Mouse (Mus musculus): ENCODE results near the gene Gm3238. TPM values are rescaled to one million over a fixed set of nuclear protein-coding genes. Genes with fewer than 3 reads are reported as not detected.

Gm3238 gene
- not detected for total RNA-seq (2023)

DNA sequence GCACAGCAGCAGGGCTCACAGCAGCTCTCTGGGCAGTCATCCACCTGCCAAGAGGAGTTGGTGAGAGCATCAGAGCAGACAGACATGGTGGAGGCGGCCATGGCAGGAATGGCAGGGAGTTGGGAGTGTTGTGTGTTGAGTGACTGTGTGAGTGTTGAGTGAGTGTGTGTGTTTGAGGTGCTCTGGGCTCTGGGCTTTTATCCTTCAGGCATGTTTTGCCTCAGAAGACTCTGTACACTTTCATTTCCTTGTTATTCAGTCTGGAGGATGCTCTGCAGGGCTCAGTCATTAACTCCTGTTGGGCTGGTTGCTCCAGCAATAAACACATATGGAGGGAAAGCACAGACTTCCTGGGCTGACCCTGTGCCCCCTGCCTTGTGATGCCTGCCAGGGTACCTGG lies at the start of gene Gm3238:
Gene Gm3238 (minus strand): TSS at position 101 of the 400 bp plus-strand sequence.

DNA sequence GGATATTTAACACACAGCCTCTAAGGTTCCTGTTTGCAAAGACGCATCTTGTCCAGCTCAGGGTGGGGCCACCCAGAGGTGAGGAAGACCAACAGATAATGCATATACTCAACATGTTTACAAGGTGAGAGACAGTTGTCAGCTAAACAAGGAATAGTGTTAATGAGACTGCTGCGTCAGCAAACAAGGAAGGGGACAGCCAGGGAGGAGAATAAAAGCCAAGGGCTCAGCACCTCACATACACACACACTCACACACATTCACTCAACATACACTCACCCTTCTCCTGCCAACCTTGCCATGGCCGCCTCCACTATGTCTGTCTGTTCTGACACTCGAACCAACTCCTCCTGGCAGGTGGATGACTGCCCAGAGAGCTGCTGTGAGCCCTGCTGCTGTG lies 43.3 kb upstream of the Gm3238 start, which contains the start of gene Gm2696:
Gene Gm2696 (plus strand): TSS at position 301 of the 400 bp plus-strand sequence.

DNA sequence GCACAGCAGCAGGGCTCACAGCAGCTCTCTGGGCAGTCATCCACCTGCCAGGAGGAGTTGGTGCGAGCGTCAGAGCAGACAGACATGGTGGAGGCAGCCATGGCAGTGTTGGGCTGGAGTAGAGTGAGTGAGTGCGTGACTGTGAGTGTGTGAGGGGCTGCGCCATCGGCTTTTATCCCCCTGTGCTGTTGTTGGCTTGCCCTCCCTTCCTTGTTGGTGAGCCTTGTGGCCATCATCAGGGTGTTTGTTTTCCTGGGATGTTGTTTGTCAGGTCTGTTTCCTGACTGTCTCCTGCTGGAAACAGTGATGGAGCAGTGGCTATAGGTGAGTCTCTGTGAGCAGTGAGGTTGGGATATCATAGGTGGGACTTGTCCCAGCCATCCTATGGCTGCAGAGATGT lies 40.6 kb upstream of the Gm3238 start, which contains the start of gene Gm9507:
Gene Gm9507 (minus strand): TSS at position 101 of the 400 bp plus-strand sequence.

DNA sequence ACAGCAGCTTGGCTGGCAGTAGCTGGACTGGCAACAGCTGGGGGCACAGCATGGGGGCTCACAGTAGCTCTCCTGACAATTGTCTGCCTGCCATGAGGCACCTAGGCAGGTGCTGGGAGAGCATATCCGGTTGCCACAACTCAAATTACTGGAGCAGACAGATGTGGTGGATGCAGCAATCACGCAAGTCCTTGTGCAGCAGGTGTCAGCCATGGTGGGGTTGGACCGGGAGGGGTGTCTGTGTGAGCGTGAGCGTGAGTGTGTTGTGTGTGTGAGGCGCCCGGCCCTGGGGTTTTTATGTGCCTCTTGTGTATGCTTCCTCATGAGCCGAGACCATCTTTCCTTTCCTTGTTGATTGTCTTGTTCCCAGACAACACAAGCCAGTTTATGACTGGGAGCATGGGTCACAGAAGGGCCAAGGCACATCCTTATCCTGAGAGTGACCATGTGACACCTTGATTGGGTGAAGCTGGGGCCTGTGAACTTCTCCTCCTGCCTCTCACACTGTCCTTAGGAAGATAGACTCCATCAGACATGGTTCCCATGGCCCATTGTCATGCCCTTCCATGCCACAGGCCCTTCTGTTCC lies 27.9 kb upstream of the Gm3238 start, which contains the start of gene Gm19668:
Gene Gm19668 (minus strand): TSS at position 213 of the 588 bp plus-strand sequence.

DNA sequence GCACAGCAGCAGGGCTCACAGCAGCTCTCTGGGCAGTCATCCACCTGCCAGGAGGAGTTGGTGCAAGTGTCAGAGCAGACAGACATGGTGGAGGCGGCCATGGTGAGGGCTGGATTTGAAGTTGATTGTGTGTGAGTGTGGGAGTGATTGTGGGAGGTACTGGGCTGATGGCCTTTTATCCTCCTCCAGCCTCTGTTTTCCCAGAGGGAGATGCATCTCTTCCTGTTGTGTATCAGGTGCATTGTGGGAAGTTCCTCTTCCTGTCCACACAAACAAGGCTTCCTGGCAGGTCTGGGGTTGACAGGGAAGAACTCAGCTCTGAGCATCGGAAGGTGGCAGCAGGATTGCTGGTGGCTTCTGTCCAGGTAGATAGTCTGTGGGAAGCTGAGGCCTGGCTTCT lies 23.9 kb upstream of the Gm3238 start, which contains the start of gene Gm9639:
Gene Gm9639 (minus strand): TSS at position 101 of the 400 bp plus-strand sequence.

DNA sequence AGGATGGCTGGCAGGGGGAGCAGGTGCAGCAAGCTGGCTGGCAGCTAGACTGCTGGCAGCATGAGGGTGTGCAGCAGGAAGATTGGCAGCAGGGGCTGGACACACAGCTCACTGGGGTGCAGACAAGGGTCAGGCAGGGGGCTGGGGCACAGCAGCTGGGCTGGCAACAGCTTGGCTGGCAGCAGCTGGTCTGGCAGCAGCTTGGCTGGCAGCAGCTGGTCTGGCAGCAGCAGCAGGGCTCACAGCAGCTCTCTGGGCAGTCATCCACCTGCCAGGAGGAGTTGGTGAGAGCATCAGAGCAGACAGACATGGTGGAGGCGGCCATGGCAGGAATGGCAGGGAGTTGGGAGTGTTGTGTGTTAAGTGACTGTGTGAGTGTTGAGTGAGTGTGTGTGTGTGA lies 16.8 kb upstream of the Gm3238 start, which contains the start of gene Gm7137:
Gene Gm7137 (minus strand): TSS at position 325 of the 400 bp plus-strand sequence.

DNA sequence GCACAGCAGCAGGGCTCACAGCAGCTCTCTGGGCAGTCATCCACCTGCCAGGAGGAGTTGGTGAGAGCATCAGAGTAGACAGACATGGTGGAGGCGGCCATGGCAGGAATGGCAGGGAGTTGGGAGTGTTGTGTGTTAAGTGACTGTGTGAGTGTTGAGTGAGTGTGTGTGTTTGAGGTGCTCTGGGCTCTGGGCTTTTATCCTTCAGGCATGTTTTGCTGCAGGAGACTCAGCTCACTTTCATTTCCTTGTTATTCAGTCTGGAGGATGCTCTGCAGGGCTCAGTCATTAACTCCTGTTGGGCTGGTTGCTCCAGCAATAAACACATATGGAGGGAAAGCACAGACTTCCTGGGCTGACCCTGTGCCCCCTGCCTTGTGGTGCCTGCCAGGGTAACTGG lies 11.3 kb upstream of the Gm3238 start, which contains the start of gene Gm3250:
Gene Gm3250 (minus strand): TSS at position 101 of the 400 bp plus-strand sequence.

DNA sequence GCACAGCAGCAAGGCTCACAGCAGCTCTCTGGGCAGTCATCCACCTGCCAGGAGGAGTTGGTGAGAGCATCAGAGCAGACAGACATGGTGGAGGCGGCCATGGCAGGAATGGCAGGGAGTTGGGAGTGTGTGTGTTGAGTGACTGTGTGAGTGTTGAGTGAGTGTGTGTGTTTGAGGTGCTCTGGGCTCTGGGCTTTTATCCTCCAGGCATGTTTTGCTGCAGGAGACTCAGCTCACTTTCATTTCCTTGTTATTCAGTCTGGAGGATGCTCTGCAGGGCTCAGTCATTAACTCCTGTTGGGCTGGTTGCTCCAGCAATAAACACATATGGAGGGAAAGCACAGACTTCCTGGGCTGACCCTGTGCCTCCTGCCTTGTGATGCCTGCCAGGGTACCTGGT lies 5.7 kb upstream of the Gm3238 start, which contains the start of gene Gm7138:
Gene Gm7138 (minus strand): TSS at position 101 of the 400 bp plus-strand sequence.

DNA sequence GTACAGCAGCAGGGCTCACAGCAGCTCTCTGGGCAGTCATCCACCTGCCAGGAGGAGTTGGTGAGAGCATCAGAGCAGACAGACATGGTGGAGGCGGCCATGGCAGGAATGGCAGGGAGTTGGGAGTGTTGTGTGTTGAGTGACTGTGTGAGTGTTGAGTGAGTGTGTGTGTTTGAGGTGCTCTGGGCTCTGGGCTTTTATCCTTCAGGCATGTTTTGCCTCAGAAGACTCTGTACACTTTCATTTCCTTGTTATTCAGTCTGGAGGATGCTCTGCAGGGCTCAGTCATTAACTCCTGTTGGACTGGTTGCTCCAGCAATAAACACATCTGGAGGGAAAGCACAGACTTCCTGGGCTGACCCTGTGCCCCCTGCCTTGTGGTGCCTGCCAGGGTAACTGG lies 11.5 kb downstream of the Gm3238 start, which contains the start of gene Gm3233:
Gene Gm3233 (minus strand): TSS at position 101 of the 400 bp plus-strand sequence.

DNA sequence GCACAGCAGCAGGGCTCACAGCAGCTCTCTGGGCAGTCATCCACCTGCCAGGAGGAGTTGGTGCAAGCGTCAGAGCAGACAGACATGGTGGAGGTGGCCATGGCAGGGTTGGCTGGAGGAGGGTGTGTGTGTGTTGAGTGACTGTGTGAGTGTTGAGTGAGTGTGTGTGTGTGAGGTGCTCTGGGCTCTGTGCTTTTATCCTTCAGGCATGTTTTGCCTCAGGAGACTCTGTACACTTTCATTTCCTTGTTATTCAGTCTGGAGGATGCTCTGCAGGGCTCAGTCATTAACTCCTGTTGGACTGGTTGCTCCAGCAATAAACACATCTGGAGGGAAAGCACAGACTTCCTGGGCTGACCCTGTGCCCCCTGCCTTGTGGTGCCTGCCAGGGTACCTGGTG lies 19.9 kb downstream of the Gm3238 start, which contains the start of gene Gm9736:
Gene Gm9736 (minus strand): TSS at position 101 of the 400 bp plus-strand sequence.

DNA sequence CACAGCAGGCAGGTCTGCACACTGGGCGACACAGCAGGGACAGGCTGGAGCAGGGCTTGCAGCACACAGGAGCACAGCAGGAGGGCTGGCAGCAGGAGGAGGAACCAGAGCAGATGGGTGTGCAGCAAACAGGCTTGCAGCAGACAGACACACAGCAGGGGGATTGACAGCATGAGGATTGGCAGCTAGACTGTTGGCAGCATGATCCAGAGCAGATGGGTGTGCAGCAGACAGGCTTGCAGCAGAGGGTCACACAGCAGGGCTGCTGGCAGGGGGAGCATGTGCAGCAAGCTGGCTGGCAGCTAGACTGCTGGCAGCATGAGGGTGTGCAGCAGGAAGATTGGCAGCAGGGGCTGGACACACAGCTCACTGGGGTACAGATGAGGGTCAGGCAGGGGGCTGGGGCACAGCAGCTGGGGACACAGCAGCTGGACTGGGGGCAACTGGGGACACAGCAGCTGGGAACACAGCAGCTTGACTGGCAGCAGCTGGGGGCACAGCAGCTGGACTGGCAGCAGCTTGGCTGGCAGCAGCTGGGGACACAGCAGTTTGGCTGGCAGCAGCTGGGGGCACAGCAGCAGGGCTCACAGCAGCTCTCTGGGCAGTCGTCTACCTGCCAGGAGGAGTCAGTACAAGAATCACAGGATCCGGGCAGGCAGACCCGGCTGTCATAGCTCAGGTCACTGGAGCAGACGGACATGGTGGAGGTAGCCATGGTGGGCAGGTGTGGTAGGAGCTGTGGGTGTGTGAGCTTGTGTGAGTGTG lies 29.0 kb downstream of the Gm3238 start, which contains the start of gene Gm18596:
Gene Gm18596 (minus strand): TSS at position 715 of the 765 bp plus-strand sequence.

DNA sequence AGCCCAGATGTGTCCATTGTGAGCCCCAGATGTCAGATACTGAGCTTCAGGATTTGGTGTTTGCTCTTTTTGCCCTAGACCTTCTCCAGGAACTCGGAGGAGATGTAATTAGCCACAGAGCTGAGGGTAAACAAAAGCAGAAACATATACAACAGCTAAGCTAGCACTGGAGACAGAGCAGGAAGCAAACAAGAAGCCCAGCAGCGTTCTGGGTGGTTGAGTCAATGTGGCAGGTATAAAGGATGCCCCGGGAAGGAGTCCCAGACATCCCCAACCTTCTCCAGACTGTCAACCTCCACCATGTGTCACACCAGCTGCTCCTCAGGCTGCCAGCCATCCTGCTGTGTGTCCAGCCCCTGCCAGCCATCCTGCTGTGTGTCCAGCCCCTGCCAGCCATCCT lies 44.9 kb downstream of the Gm3238 start, which contains the start of gene Gm10100:
Gene Gm10100 (plus strand): TSS at position 301 of the 400 bp plus-strand sequence.

Other genes with a start within 250 kb of the Gm3238 start
- gene Itgb2, start 241.1 kb downstream of the Gm3238 start, total RNA-seq (2023) = 100 to 1,000 TPM; 864 to 906 TPM
- gene Pttg1ip, start 189.6 kb downstream of the Gm3238 start, total RNA-seq (2023) = 10 to 100 TPM; 84.8 to 91.5 TPM
- gene Sumo3, start 165.2 kb downstream of the Gm3238 start, total RNA-seq (2023) = 10 to 100 TPM; 53.3 to 62.0 TPM
- gene Gm49325, start 165.1 kb downstream of the Gm3238 start, total RNA-seq (2023) = not detected
- gene Ube2g2, start 149.1 kb downstream of the Gm3238 start, total RNA-seq (2023) = 10 to 100 TPM; 31.4 to 37.3 TPM
- gene Tspear, start 84.8 kb downstream of the Gm3238 start, total RNA-seq (2023) = not detected
- not detected for gene Gm19402, start 80.6 kb downstream of the Gm3238 start, total RNA-seq (2023)
- gene Gm9508, start 74.1 kb downstream of the Gm3238 start, total RNA-seq (2023) = not detected
- not detected for gene Gm10272, start 64.7 kb downstream of the Gm3238 start, total RNA-seq (2023)
- not detected for gene Gm10024, start 59.9 kb downstream of the Gm3238 start, total RNA-seq (2023)
- not detected for gene Gm10142, start 55.5 kb downstream of the Gm3238 start, total RNA-seq (2023)
- not detected for gene Krtap12-1, start 50.7 kb downstream of the Gm3238 start, total RNA-seq (2023)
- gene Gm10100, start 44.8 kb downstream of the Gm3238 start, total RNA-seq (2023) = not detected
- gene Gm18596, start 28.7 kb downstream of the Gm3238 start, total RNA-seq (2023) = not detected
- gene Gm9736, start 20.0 kb downstream of the Gm3238 start, total RNA-seq (2023) = not detected
- gene Gm3233, start 11.6 kb downstream of the Gm3238 start, total RNA-seq (2023) = not detected
- gene Gm7138, start 5.6 kb upstream of the Gm3238 start, total RNA-seq (2023) = not detected
- not detected for gene Gm3250, start 11.2 kb upstream of the Gm3238 start, total RNA-seq (2023)
- gene Gm7137, start 16.9 kb upstream of the Gm3238 start, total RNA-seq (2023) = not detected
- not detected for gene Gm9639, start 23.8 kb upstream of the Gm3238 start, total RNA-seq (2023)
- gene Gm19668, start 27.8 kb upstream of the Gm3238 start, total RNA-seq (2023) = not detected
- not detected for gene Gm9507, start 40.5 kb upstream of the Gm3238 start, total RNA-seq (2023)
- gene Gm2696, start 43.4 kb upstream of the Gm3238 start, total RNA-seq (2023) = not detected
- gene Krtap10-4, start 55.8 kb upstream of the Gm3238 start, total RNA-seq (2023) = not detected
- gene Krtap10-10, start 64.6 kb upstream of the Gm3238 start, total RNA-seq (2023) = not detected
- not detected for gene Gm36176, start 75.5 kb upstream of the Gm3238 start, total RNA-seq (2023)
- gene Gm10318, start 81.5 kb upstream of the Gm3238 start, total RNA-seq (2023) = not detected
- gene Gm3285, start 90.7 kb upstream of the Gm3238 start, total RNA-seq (2023) = not detected
- gene Lrrc3, start 131.2 kb upstream of the Gm3238 start, total RNA-seq (2023) = under 1 TPM; 0.11 to 0.31 TPM
- gene Trpm2, start 199.2 kb upstream of the Gm3238 start, total RNA-seq (2023) = 100 to 1,000 TPM; 278 to 284 TPM
- gene 1810043G02Rik, start 207.2 kb upstream of the Gm3238 start, total RNA-seq (2023) = 1 to 10 TPM; 9.5 to 9.7 TPM
- gene Pfkl, start 238.8 kb upstream of the Gm3238 start, total RNA-seq (2023) = 10 to 100 TPM; 30.5 to 37.9 TPM